Mouse (Mus musculus) gastrocnemius, postnatal 36 days (tissue): ENCODE results near the gene Slc2a5. TPM values are rescaled to one million over a fixed set of nuclear protein-coding genes. Genes with fewer than 3 reads are reported as not detected.

Source experiments
- DNase-seq, 2 experiments: peaks; one replicate each; pipeline ENCODE4 v3.0.0; 2022
- intact Hi-C: fragments of 180-260 bp; cut with DNase I; formaldehyde crosslinking; loops from one replicate; pipeline ENCODE4 v1.15.1; 2025
- total RNA-seq, 2 experiments: library from RNA; stranded (reverse); gene quantifications; 2 replicates each; pipeline ENCODE4 v1.2.3; 2021

Gene Slc2a5
- total RNA-seq, 2 experiments from 2014 or later: 0.10 TPM; not detected in 1

GRCm38 (mm10) chr4:150181304-150181703 lies 62.2 kb downstream of the Slc2a5 start:
- intact Hi-C loops: no loop called here
- no peak for DNase-seq

GRCm38 (mm10) chr4:150188236-150188635 lies 69.2 kb downstream of the Slc2a5 start:
- intact Hi-C loops: no loop called here
- DNase-seq: no peak

- intact Hi-C loops: no loop called here
- DNase-seq: no peak
Observed at GRCm38 (mm10) chr4:150192199-150192598, 73.1 kb downstream of the Slc2a5 start.

Other genes with a start within 250 kb of the Slc2a5 start
- gene Spsb1, start 164.2 kb upstream of the Slc2a5 start, total RNA-seq: 1 to 10 TPM; 5.7 to 8.7 TPM
- 10 to 100 TPM; 51.9 to 54.1 TPM for gene H6pd, start 110.3 kb upstream of the Slc2a5 start, total RNA-seq
- gene Gpr157, start 31.9 kb upstream of the Slc2a5 start, total RNA-seq: 10 to 100 TPM; 32.5 to 36.5 TPM
- gene Slc2a7, start 29.7 kb downstream of the Slc2a5 start, total RNA-seq: not detected
- under 1 TPM in 1 of 2 experiments, not detected in 1; 0.37 TPM for gene Car6, start 82.0 kb downstream of the Slc2a5 start, total RNA-seq
- gene Eno1, start 117.4 kb downstream of the Slc2a5 start, total RNA-seq: 100 to 1,000 TPM; 104 to 128 TPM
- gene Rere, start 162.4 kb downstream of the Slc2a5 start, total RNA-seq: 10 to 100 TPM; 47.6 to 66.2 TPM